Mouse (Mus musculus): ENCODE results near the gene Nr1h2. TPM values are rescaled to one million over a fixed set of nuclear protein-coding genes. Genes with fewer than 3 reads are reported as not detected.

The Nr1h2 gene
- total RNA-seq, 2 experiments from 2014 or later = 58.2 to 66.7 TPM

DNA sequence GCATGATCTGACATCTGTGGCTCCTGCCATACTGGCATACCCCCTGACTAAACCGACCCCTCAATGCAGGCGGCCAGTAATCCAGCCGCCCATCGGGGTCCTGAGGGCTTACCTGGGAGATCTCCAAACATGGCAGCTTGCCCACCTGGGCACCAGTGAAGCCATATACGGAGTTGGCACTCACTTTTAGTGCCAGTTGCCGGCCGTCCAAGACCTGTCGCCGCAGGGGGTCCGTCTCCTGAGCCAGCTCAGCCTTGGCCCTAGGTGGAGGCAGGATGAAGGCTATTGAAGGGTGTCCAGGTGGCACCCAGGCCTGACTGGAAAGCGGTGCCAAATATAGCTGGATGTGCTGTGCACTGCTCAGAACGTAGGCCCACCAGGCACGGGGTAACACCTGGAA is 16.3 kb downstream of the Nr1h2 start:
- TF ChIP-seq CTCF (conservative IDR thresholded peaks at IDR 0.05) = no peak
- Histone ChIP-seq H3K4me3 (no peak overlapping the region), H3K27ac (no peak overlapping the region)
- no peak for DNase-seq (ENCODE audit: low spot score in 2 of 2)

- no peak overlapping the region for H3K4me3 ChIP-seq
- no peak for DNase-seq (ENCODE audit: low spot score in 2 of 2)
- no peak for TF ChIP-seq CTCF (conservative IDR thresholded peaks at IDR 0.05)
- no peak overlapping the region for H3K27ac ChIP-seq
Measured at GRCm38 (mm10) chr7:44537009-44537408, 16.7 kb downstream of the Nr1h2 start.

- Histone ChIP-seq H3K27ac (no peak overlapping the region), H3K4me3 (no peak overlapping the region)
- TF ChIP-seq CTCF (conservative IDR thresholded peaks at IDR 0.05) = no peak
- no peak for DNase-seq (ENCODE audit: low spot score in 2 of 2)
Measured at GRCm38 (mm10) chr7:44536590-44536968, 17.2 kb downstream of the Nr1h2 start.

- Histone ChIP-seq H3K4me3 (no peak overlapping the region), H3K27ac (no peak overlapping the region)
- TF ChIP-seq CTCF (conservative IDR thresholded peaks at IDR 0.05) = no peak
- DNase-seq (ENCODE audit: low spot score in 2 of 2) = no peak
Measured at GRCm38 (mm10) chr7:44535657-44536589, 17.8 kb downstream of the Nr1h2 start.

GRCm38 (mm10) chr7:44534656-44535441 is 18.9 kb downstream of the Nr1h2 start:
- no peak overlapping the region for H3K27ac ChIP-seq
- no peak for DNase-seq (ENCODE audit: low spot score in 2 of 2)
- no peak overlapping the region for H3K4me3 ChIP-seq
- TF ChIP-seq CTCF (conservative IDR thresholded peaks at IDR 0.05) = 0 out of 2 replicates have a peak, but pooled peaks have one; percentile 6

- Histone ChIP-seq H3K27ac (no peak overlapping the region), H3K4me3 (no peak overlapping the region)
- DNase-seq (ENCODE audit: low spot score in 2 of 2) = no peak
- no peak for TF ChIP-seq CTCF (conservative IDR thresholded peaks at IDR 0.05)
Measured at GRCm38 (mm10) chr7:44534242-44534641, 19.5 kb downstream of the Nr1h2 start.

DNA sequence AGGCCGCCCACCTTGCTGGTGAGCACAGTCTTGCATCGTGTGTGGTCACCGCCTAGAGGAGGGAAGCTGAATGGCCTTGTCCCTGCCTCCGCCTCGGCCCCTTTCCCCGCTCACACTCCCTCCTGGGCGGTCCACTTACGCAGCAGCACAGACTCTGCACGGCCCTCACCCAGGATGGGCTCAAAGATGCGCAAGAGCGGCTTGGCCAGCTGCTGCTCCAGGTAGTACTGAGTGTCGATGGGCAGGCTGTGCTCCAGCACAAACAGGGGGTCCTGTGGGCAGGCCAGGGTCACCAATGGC is 20.1 kb downstream of the Nr1h2 start:
- DNase-seq (ENCODE audit: low spot score in 2 of 2) = no peak
- no peak for TF ChIP-seq CTCF (conservative IDR thresholded peaks at IDR 0.05)
- no peak overlapping the region for H3K4me3 ChIP-seq
- no peak overlapping the region for H3K27ac ChIP-seq

GRCm38 (mm10) chr7:44532918-44533745 is 20.6 kb downstream of the Nr1h2 start:
- DNase-seq (ENCODE audit: low spot score in 2 of 2) = no peak
- no peak for TF ChIP-seq CTCF (conservative IDR thresholded peaks at IDR 0.05)
- Histone ChIP-seq H3K27ac (no peak overlapping the region), H3K4me3 (no peak overlapping the region)

GRCm38 (mm10) chr7:44531946-44532732 is 21.6 kb downstream of the Nr1h2 start, which contains the start of gene Spib:
TSS of gene Spib (minus strand) at chr7:44532071.
- no peak for DNase-seq (ENCODE audit: low spot score in 2 of 2)
- Histone ChIP-seq H3K27ac (no peak within 1 kb of the TSS), H3K4me3 (no peak within 1 kb of the TSS)
- TF ChIP-seq CTCF (conservative IDR thresholded peaks at IDR 0.05) = no peak

DNA sequence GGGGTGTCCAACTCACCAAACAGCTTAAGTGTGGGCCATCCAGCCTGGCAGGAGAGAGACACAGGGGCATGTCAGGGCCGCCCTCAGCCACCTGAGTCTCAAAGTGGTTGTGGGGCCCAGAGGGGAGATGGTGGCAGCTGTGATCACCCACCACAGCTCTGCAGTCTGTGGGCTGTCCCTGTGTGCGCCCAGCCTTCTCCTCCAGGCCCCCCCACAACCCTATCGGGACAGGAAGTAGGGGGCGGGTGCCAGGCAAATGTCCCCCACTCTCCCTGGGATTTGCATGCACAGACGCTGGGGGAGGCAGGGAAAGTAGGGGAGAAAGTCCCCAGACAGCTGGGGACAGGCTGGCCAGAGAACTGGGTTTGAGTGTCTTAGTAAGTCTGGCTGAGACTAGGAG is 22.5 kb downstream of the Nr1h2 start:
- TF ChIP-seq CTCF (conservative IDR thresholded peaks at IDR 0.05) = no peak
- Histone ChIP-seq H3K4me3 (no peak overlapping the region), H3K27ac (no peak overlapping the region)
- no peak for DNase-seq (ENCODE audit: low spot score in 2 of 2)

- TF ChIP-seq CTCF (conservative IDR thresholded peaks at IDR 0.05) = no peak
- DNase-seq (ENCODE audit: low spot score in 2 of 2) = no peak
- no peak overlapping the region for H3K27ac ChIP-seq
- H3K4me3 ChIP-seq = no peak overlapping the region
Measured at GRCm38 (mm10) chr7:44530507-44530906, 23.2 kb downstream of the Nr1h2 start.

DNA sequence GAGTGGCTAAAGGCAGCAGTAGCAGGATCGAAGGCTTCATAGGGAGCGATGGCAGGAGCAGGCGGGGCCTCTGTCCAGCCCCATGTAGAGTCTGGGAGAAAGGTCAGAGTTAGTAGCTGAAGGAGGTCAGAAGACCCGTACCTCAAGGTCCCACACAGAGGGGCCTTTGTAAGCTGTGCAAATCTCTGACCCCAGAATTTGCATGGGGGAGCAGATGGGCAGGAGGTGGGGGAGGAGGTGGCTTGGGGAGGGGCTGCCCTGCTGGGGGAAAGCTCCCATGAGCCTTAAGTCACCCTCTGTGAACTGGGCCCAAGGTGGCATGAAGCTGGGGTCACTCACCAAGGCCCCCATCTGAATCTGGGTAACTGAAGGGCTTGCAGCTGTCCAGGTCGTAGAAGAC is 24.2 kb downstream of the Nr1h2 start:
- DNase-seq (ENCODE audit: low spot score in 2 of 2) = no peak
- no peak for TF ChIP-seq CTCF (conservative IDR thresholded peaks at IDR 0.05)
- H3K27ac ChIP-seq = no peak overlapping the region
- no peak overlapping the region for H3K4me3 ChIP-seq
